Mouse (Mus musculus) intestine, embryonic 16.5 days (tissue): ENCODE measurements around the gene Suclg2. TPM values are rescaled to one million over a fixed set of nuclear protein-coding genes. Genes with fewer than 3 reads are reported as not detected.

Experiments
- ATAC-seq: fragments of 200-750 bp; cut with Nextera tagmentation; 2 replicates; pipeline ENCODE4 v1.8.0; 2017; ENCODE audit warnings: moderate TSS enrichment, moderate library complexity
- H3K27ac ChIP-seq: fragments of 300-500 bp; sonication (generic); 2 replicates; pipeline ENCODE4 v1.5.1; 2014; ENCODE audit warnings: mild to moderate bottlenecking, low read length
- H3K27me3 ChIP-seq: fragments of 300-500 bp; sonication (generic); replicated peaks from 2 replicates; pipeline ENCODE4 v1.6.1; 2014; ENCODE audit warnings: low read length, control low read depth, mixed read lengths; ENCODE audit not compliant: control insufficient read depth, insufficient read depth
- H3K36me3 ChIP-seq: fragments of 300-500 bp; sonication (generic); 2 replicates; pipeline ENCODE4 v1.6.1; 2014; ENCODE audit warnings: low read length, control low read depth; ENCODE audit not compliant: control insufficient read depth, insufficient read depth
- H3K4me1 ChIP-seq: fragments of 300-500 bp; sonication (generic); 2 replicates; pipeline ENCODE4 v1.6.1; 2014; ENCODE audit warnings: low read length, control low read depth, mixed read lengths; ENCODE audit not compliant: control insufficient read depth, insufficient read depth
- H3K4me2 ChIP-seq: fragments of 300-500 bp; sonication (generic); 2 replicates; pipeline ENCODE4 v1.6.1; 2014; ENCODE audit warnings: low read depth, low read length, control low read depth
- H3K4me3 ChIP-seq: fragments of 300-500 bp; sonication (generic); 2 replicates; pipeline ENCODE4 v1.5.1; 2014; ENCODE audit warnings: mild to moderate bottlenecking, low read length
- H3K9ac ChIP-seq: fragments of 300-500 bp; sonication (generic); 2 replicates; pipeline ENCODE4 v1.6.1; 2014; ENCODE audit warnings: low read depth, low read length
- H3K9me3 ChIP-seq: fragments of 300-500 bp; sonication (generic); 2 replicates; pipeline ENCODE4 v1.6.1; 2016; ENCODE audit warnings: low read length, control low read depth; ENCODE audit not compliant: control insufficient read depth
- WGBS: fragments of 180-500 bp; shearing (Covaris S2); extraction: QIAGEN DNeasy Blood & Tissue Kit; methylation state at CpG from one replicate; pipeline ENCODE4 v1.1.7; 2014; 5-methylcytosine and 5-hydroxymethylcytosine counted together
- polyA plus RNA-seq: library from polyadenylated mRNA; unstranded; fragments of >200 nt; fragmentation: Nextera tagmentation; extraction: Ambion mirVana; gene quantifications from 2 replicates; pipeline ENCODE4 v1.2.1, GENCODE M21; 2015

The Suclg2 gene
- polyA plus RNA-seq, 1 experiment from 2014 or later = 130 TPM

DNA sequence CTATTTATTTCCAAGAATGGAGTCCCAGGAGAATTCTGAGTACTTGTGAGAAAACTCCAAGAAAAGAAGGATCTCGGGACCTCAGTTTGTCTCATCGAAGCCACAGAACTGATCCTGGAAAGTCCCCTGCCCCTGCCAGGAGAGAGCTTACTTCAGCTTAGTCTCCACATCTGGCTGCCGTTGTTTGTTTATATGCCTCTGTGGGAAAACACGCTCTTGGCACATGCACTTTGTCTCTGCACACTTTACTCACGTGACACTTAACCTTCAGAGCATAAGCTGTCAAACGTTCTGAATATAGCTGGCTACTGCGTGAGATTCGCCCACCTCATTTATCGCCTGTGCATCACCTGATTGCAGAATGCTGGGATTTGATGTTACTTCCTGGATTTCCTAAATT lies 16.4 kb downstream of the Suclg2 start:
- H3K27ac ChIP-seq = no peak overlapping the region

DNA sequence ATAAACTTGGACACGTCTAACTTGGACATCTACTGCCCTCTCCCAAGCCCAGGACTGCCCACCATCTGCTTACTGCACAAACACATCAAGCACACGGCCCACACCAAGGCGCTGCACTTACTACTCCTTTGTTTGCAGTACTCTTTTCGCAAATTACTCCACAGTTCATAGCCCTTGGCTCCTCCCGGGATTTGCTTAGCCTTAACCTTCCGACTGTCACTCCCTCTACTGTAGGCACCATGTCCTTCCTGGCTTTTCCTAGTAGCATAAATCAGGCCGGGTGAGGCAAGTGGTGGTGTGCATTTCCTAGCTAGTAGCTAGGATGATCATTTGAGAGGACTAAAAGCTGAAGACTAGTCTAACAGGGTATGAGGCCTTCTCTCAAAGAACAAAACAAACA lies 16.8 kb downstream of the Suclg2 start:
- no peak overlapping the region for H3K4me3 ChIP-seq
- ATAC-seq = peak; percentile 57
- H3K27me3 ChIP-seq = no peaks in the 10 kb centered on the region
- no peaks in the 10 kb centered on the region for H3K36me3 ChIP-seq
- WGBS = 57% methylated on average over 7 of the region's 7 CpGs
- H3K9me3 ChIP-seq = no peaks in the 10 kb centered on the region
- H3K9ac ChIP-seq = no peak overlapping the region
- peaks cover 14% of the 10 kb centered on the region for H3K4me1 ChIP-seq
- no peak overlapping the region for H3K27ac ChIP-seq
- no peak overlapping the region for H3K4me2 ChIP-seq

More for the DNA sequence above, 16.4 kb downstream of the Suclg2 start:
- Histone ChIP-seq H3K27me3 (no peaks in the 10 kb centered on the region), H3K9me3 (no peaks in the 10 kb centered on the region), H3K4me2 (no peak overlapping the region), H3K9ac (no peak overlapping the region), H3K4me3 (no peak overlapping the region), H3K36me3 (no peaks in the 10 kb centered on the region), H3K4me1 (peaks cover 14% of the 10 kb centered on the region)
- no peak for ATAC-seq
- 53% methylated on average over 9 of the region's 9 CpGs for WGBS

DNA sequence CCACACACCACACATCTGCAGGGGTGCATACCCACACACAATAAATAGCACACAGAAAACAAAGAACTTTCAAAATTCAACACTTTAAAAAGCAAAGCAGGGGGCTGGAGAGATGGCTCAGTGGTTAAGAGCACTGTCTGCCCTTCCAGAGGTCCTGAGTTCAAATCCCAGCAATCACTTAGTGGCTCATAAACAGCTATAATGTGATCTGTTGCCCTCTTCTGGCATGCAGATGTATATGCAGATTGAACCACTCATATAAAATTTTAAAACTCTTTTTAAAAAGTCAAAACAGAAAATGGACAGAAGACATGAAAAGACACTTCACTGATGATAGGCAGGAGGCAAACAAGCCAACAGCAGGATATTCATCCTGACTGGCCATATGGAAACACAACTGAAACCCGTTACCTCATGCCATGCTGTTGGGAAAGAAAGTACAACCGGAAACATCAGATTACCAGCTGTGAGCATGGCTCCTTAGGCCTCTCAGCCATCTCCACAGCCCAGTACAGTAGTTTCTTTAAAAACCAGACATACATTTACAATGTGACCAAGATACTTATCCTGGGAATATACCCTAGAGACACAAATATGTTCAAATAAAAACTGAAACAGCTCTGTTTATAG lies 17.5 kb downstream of the Suclg2 start:
- Histone ChIP-seq H3K27ac (no peak overlapping the region), H3K4me2 (no peak overlapping the region), H3K9ac (no peak overlapping the region), H3K36me3 (no peaks in the 10 kb centered on the region), H3K27me3 (no peaks in the 10 kb centered on the region), H3K4me1 (peaks cover 14% of the 10 kb centered on the region), H3K4me3 (no peak overlapping the region), H3K9me3 (no peaks in the 10 kb centered on the region)
- 85% methylated on average over 2 of the region's 2 CpGs for WGBS
- no peak for ATAC-seq

DNA sequence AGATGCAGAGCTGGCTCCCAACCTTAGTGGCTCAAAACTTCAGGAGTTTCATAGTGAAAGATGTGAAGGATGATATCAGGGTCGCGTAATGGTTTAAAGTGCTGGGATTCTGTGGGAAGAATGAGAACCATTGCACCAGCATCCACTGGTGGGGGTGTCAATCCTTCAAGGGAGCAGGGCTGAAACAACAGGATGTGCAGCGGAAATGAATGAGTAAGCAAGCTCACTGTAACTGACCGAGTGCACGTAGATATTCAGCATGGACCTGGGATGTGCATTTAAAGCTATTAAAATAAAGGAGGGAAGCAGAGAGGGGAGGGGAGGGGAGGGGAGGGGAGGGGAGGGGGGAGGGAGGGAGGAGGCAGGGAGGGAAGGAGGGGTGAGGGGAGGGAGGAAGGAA lies 18.4 kb downstream of the Suclg2 start:
- ATAC-seq = no peak
- Histone ChIP-seq H3K4me3 (no peak overlapping the region), H3K4me1 (peaks cover 14% of the 10 kb centered on the region), H3K4me2 (no peak overlapping the region), H3K36me3 (no peaks in the 10 kb centered on the region), H3K27ac (no peak overlapping the region), H3K9me3 (no peaks in the 10 kb centered on the region), H3K9ac (no peak overlapping the region), H3K27me3 (no peaks in the 10 kb centered on the region)
- WGBS = 73% methylated on average over 5 of the region's 5 CpGs

DNA sequence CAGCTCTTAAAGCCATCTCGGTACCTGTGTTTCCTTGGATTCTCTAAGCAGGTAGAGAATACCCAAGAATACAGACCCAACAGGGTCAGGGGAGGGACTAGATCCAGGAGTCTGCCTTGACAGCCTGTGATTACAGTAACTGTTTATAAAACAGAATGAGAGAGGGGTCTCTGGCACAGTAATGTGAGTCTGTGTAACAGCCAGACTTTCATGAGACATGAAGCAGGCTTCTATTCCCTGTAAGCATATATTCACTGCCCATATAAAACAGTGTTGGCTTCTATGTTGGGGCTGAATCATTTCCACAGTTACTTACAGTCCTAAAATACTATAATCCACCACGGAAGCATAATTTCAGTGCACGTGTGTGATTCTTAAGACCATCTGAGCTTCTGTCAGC lies 19.3 kb downstream of the Suclg2 start:
- no peak overlapping the region for H3K4me3 ChIP-seq
- H3K9ac ChIP-seq = no peak overlapping the region
- H3K4me2 ChIP-seq = no peak overlapping the region
- H3K27ac ChIP-seq = no peak overlapping the region
- H3K27me3 ChIP-seq = no peaks in the 10 kb centered on the region
- H3K9me3 ChIP-seq = no peaks in the 10 kb centered on the region
- H3K4me1 ChIP-seq = peaks cover 14% of the 10 kb centered on the region
- WGBS = 67% methylated on average over 3 of the region's 3 CpGs
- no peak for ATAC-seq
- H3K36me3 ChIP-seq = no peaks in the 10 kb centered on the region

DNA sequence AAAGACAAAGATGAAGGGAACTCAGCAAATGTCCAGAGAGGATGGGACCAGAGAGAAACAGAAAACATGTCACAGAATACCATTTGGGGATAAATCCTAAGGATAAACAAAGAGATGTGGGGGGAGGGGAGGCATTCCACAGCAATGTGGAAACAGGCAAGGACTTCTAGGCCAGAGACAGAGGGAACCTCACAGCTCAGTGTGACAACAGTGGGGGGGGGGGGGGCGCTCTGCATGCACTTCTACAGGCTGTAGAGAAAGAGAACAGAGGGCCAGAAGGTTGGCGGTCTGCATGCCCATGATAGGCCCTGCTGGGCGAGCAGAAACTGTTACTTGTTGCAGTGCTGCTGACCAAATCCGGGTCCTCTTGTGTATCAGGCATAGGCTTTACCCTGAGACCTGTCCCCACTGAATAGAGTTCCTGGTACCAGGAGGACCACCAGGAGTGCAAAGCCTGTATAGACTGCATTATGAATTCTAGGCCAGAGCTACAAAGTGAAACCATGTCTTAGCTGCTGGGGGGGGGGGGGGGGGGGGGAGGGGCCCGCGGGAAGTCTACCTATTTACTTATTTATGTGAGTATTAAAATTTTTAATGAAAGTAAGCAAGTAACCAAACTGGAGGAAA lies 20.0 kb downstream of the Suclg2 start:
- H3K4me3 ChIP-seq = no peak overlapping the region
- H3K36me3 ChIP-seq = no peaks in the 10 kb centered on the region
- ATAC-seq = no peak
- H3K4me2 ChIP-seq = no peak overlapping the region
- peaks cover 14% of the 10 kb centered on the region for H3K4me1 ChIP-seq
- H3K9ac ChIP-seq = no peak overlapping the region
- no peaks in the 10 kb centered on the region for H3K27me3 ChIP-seq
- no peaks in the 10 kb centered on the region for H3K9me3 ChIP-seq
- no peak overlapping the region for H3K27ac ChIP-seq
- 50% methylated on average over 4 of the region's 6 CpGs for WGBS

DNA sequence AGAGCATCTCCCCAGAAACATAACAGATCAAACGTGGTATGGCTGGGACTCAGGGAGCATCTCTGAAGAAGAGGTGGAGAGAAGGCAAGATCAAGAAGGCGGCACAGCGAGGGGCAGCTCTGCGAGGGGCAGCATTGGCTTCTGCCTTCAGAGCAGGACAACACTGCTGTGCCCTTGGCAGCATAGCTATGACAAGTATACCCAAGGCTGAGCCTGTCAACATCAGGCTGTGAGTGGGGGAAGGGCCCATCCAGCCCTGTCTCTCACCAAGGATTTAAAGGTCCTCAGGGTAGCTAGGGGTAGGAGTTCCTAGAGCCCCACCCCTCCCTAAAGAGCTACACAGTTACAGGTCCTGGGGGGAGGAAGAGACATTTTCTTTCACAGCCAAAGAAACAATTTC lies 23.7 kb downstream of the Suclg2 start:
- no peak overlapping the region for H3K9ac ChIP-seq
- no peak for ATAC-seq
- H3K27me3 ChIP-seq = no peaks in the 10 kb centered on the region
- H3K9me3 ChIP-seq = no peaks in the 10 kb centered on the region
- H3K27ac ChIP-seq = no peak overlapping the region
- 0 out of 2 replicates have a peak, but pooled peaks cover 4% of the 10 kb centered on the region for H3K4me1 ChIP-seq
- H3K4me3 ChIP-seq = no peak overlapping the region
- no peak overlapping the region for H3K4me2 ChIP-seq
- WGBS = 72% methylated on average over 4 of the region's 4 CpGs
- no peaks in the 10 kb centered on the region for H3K36me3 ChIP-seq

DNA sequence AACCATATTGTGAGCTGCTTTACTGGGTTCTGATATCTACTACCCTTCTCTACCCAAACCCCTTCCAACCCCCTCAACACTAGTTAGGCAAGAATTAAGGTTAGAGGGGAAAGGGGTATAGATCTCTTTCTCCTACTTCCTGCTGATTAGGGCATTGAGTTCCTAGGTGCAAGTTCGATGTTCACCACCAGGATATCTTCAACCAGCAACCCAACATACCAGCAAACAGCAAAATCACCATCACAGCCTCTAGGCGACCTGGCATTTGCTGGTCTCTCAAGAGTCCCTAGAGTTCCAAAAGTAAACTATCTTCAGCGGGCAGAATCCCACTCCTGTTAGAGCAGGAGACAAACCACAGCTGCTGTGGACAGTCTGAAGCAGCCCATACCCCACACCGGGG lies 33.4 kb downstream of the Suclg2 start:
- Histone ChIP-seq H3K4me2 (no peak overlapping the region), H3K4me1 (peaks cover 5% of the 10 kb centered on the region; the same call in 1 of the 2 replicates), H3K9ac (no peak overlapping the region), H3K36me3 (no peaks in the 10 kb centered on the region), H3K27me3 (no peaks in the 10 kb centered on the region), H3K9me3 (no peaks in the 10 kb centered on the region), H3K4me3 (no peak overlapping the region), H3K27ac (no peak overlapping the region)
- ATAC-seq = no peak
- 53% methylated on average over 4 of the region's 4 CpGs for WGBS

DNA sequence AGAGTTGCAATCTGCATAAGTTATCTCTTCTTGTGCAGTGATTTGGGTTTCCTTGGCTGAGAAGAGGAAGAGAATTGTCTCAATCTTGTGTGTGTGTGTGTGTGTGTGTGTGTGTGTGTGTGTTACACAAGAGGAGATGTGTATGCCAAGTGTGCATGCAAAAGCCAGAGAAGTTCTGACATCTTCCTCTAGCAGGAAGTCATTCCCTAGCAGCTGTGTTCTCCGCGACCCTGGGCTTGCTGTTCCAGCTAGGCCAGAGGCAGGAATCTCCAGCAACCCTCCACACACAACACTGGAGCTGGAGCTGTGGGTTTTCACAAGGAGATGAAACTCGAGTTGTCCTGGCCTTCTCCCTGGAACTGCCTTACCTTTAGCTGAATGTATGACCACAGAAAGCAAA lies 38.9 kb downstream of the Suclg2 start:
- Histone ChIP-seq H3K9me3 (no peaks in the 10 kb centered on the region), H3K27ac (no peak overlapping the region), H3K27me3 (no peaks in the 10 kb centered on the region), H3K9ac (no peak overlapping the region), H3K4me1 (peaks cover 9% of the 10 kb centered on the region), H3K36me3 (no peaks in the 10 kb centered on the region), H3K4me2 (no peak overlapping the region), H3K4me3 (no peak overlapping the region)
- 53% methylated on average over 3 of the region's 3 CpGs for WGBS
- ATAC-seq = no peak

DNA sequence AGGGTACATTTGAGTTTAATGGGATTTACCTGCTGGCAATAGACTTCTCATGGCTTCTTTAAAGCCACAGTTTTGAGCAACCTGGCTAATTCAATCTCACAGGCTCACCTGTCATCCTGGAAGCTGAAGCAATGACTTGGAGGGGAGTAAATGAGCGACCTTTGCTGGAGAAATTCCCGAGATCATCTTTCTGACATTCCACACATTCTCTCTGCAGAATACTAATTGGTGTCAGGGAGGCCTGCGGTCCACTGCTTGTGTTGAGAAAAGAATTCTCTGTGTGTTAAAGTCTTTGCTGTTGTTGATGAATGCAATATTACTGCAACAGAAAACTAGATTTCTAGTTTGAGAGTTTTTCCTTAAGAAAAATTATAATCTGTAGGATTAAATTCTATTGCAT lies 39.3 kb downstream of the Suclg2 start:
- WGBS = 44% methylated on average over 3 of the region's 3 CpGs
- ATAC-seq = no peak

More for the DNA sequence above, 39.3 kb downstream of the Suclg2 start:
- no peaks in the 10 kb centered on the region for H3K9me3 ChIP-seq
- H3K4me2 ChIP-seq = no peak overlapping the region
- H3K27ac ChIP-seq = no peak overlapping the region
- no peaks in the 10 kb centered on the region for H3K27me3 ChIP-seq
- no peaks in the 10 kb centered on the region for H3K36me3 ChIP-seq
- H3K4me3 ChIP-seq = no peak overlapping the region
- no peak overlapping the region for H3K9ac ChIP-seq
- peaks cover 9% of the 10 kb centered on the region for H3K4me1 ChIP-seq
